Mouse (Mus musculus): ENCODE measurements at regions not wholly inside any gene's neighbourhood (a gene's known extent, or its start where the extent isn't known, plus 50 kb on each side); places are given as distances from the start of the nearest gene placed in this dataset.
A peak's percentile ranks its signal among the peaks of the same experiment; 100 is the strongest.

GRCm38 (mm10) chr4:12769092-12769491 lies 597.3 kb upstream of the Fam92a start:
- DNase-seq, result no peak

- DNase-seq, result no peak
Observed at GRCm38 (mm10) chr4:12766763-12767162, 594.9 kb upstream of the Fam92a start.

- DNase-seq, result no peak
Observed at GRCm38 (mm10) chr4:12750817-12751216, 579.0 kb upstream of the Fam92a start.

GRCm38 (mm10) chr4:12749874-12750273 lies 578.1 kb upstream of the Fam92a start:
- DNase-seq, result no peak

DNA sequence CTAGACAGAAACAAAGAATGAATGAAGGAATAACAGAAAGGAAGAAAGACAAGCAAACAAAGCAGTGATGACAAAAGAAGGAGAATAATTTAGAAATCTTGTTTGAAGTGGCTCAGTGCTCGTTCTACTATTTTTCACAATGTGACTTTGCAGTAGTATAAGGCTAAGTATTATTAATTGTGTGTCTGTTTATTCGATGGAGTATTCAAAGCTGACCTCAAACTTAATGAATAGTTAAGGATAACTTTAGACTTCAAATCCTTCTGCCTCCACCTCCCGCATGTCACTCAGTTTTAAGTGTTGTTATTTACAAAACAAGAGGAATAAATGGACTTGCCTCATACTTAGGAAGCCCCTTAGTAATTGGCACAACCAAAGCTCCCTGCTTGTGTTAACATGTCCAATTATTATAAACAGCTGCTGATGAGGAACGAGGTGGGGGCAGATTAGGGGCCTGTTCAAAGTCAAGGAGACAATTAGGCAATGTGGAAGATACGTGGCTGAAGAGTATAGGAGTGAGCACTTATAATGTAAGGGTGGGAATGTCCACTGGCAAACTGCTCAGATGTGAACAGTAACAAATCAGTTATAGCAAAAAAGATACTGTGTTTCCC lies 572.0 kb upstream of the Fam92a start:
- no peak for DNase-seq

- DNase-seq, result peak; percentile 10
Observed at GRCm38 (mm10) chr4:12736411-12736810, 564.6 kb upstream of the Fam92a start.

- no peak for DNase-seq
Observed at GRCm38 (mm10) chr4:12700189-12700588, 528.4 kb upstream of the Fam92a start.

- no peak for DNase-seq
Observed at GRCm38 (mm10) chr4:12677814-12678213, 506.0 kb upstream of the Fam92a start.

- DNase-seq, result no peak
Observed at GRCm38 (mm10) chr4:12671399-12671798, 499.6 kb upstream of the Fam92a start.

- DNase-seq, result no peak
Observed at GRCm38 (mm10) chr4:12663176-12663575, 491.4 kb upstream of the Fam92a start.

DNA sequence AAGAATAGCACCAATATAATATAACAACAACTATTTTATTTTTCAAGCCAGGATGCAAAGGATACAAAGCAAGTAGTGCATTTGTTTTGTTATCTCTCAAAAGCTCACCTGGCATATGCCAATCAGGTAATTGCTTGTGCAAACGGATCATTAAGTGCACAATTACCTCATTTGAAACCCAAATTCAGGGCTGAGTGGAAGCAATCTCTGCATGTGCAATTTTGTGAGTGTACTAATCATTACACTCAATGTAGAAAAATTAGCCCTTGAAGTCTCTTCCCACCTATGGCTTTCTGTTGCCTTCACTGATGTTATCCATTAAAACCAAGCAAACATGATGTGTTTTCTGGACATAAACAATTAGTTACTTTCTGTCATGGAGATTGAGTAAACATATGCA lies 490.9 kb upstream of the Fam92a start:
- no peak for DNase-seq

- DNase-seq, result no peak
Observed at GRCm38 (mm10) chr4:12659084-12659483, 487.3 kb upstream of the Fam92a start.

DNA sequence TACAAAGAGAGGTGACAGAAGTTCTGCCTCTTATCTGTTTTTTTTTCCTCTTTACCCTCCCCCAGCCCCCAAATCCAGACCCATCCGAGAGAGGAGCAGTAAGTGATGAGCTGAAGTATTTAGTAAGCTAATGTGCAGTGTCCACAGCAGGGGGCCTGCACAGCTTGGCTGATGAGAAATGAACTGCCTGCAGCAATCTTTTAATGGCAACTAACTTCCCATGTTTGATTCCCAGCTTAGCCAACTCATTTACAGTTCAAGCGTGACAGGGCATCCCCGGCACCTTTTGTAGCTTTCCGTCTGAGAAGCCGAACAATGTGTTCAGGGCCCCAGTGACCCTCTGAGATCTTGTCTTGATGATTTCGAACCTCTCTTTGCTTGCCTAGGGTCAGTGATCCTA lies 486.8 kb upstream of the Fam92a start:
- DNase-seq, result no peak

- no peak for DNase-seq
Observed at GRCm38 (mm10) chr4:12657820-12658219, 486.0 kb upstream of the Fam92a start.

DNA sequence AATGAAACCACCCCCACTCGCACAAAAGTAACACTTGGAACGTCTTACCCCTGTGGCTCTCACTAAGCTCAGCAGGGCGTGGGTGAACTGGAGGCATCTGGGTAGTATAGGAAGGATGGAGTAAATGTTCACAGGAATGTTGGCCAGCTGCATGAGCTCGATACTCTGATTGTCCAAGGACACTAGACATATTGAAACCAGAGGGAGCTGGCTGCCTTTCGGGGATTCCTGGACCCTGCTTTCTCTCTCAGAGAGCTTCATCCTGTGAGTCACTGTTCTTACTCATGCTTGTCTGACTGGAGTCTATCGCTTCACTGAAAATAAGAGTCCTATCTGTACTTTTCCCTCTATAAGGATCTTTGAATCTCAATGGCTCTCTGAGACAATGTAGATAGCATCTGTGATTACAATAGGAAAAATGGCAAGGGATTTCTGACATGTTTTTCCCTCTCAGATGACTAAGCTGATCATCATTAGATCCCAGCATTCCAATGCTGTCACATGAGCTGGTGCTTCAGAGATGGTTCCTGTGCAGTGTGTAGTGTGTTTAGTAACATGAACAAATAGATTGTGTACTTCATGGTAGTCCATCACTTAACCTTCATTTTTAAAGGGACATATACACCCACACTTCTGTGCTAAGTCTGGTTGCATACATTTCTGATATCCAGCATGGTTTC lies 485.2 kb upstream of the Fam92a start:
- no peak for DNase-seq

- no peak for DNase-seq
Observed at GRCm38 (mm10) chr4:12655457-12656228, 483.8 kb upstream of the Fam92a start.

- no peak for DNase-seq
Observed at GRCm38 (mm10) chr4:12654568-12655456, 483.0 kb upstream of the Fam92a start.

DNA sequence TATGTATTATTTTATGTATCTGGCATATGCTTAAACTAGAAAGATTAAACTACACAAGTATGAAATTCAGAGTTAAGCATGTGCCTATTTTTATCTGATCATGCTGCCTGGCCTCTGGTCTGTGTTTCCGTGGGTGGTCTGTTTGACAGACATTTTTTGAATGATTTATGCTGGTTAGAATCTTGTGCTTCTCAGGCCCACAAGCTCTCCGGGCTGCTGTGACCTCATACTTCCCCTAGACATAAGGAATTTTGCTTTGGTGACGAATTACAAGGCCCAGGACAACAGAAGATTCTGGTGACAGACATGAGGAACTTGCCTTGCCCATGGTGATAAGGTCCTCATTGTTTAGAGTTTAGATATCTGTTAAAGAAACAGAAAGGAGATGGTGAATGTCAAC lies 475.9 kb upstream of the Fam92a start:
- no peak for DNase-seq

DNA sequence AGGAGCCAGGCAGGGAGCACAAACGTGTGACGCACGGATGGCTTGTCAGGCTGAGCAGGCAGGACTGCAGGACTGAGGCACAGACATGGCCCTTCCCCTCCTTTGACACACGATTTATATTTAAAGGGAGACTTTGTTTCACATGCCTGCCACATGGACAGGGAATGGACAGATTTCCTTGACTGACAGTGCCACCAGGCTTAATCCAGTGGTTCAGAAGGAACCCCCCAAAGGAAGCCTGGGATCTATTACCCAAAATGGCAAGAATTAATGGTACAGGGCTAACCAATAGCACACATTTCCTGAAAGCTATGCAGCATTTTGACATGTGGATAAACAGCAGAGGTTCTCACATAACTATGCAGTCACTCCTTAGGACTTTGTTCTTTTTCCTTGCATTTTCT lies 470.7 kb upstream of the Fam92a start:
- DNase-seq, result no peak

- DNase-seq, result no peak
Observed at GRCm38 (mm10) chr4:12629375-12629821, 457.6 kb upstream of the Fam92a start.

GRCm38 (mm10) chr4:12628702-12629374 lies 457.0 kb upstream of the Fam92a start:
- no peak for DNase-seq

DNA sequence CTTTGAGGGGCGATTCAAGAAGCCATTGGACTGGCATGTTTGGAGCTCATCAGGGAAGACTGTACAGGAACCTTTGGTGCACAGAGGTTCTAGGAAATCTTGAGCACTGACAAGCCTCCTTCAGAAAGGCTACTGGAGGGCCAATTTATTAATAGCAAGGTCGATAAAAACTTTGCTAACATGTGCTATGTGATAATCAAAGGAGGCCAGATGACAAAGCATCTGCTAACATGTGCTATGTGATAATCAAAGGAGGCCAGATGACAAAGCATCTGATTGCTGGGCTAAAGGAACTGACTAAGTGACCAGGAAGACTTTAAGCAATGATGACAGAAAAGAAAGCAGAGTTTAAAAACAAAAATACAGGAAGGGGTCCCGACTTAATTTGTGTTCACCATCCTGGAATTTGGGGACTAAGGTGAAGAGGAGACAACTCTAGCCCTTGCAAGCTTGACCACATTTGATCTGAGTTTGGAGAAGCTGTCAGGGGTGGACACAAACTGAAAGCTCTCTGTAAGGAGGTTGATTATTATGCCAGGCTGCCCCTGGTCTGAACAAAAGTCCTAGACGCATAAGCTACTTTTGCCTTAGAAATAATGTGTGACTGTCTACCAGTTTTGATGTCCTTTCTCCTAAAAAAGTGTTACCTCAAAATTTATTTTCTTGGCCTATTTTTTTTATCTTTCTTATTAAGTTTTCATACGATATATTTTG lies 455.5 kb upstream of the Fam92a start:
- DNase-seq, result no peak
